Mouse (Mus musculus): ENCODE results near the gene Slit3.

Slit3 gene

GRCm38 (mm10) chr11:35527816-35528462 is 406.9 kb downstream of the Slit3 start:
- no peak for DNase-seq (ENCODE audit: low spot score)

- no peak for DNase-seq (ENCODE audit: low spot score)
Observed at GRCm38 (mm10) chr11:35535027-35535426, 414.0 kb downstream of the Slit3 start.

GRCm38 (mm10) chr11:35537128-35538088 is 416.4 kb downstream of the Slit3 start:
- no peak for DNase-seq (ENCODE audit: low spot score)

- no peak for DNase-seq (ENCODE audit: low spot score)
Observed at GRCm38 (mm10) chr11:35542731-35543130, 421.7 kb downstream of the Slit3 start.

GRCm38 (mm10) chr11:35544112-35545064 is 423.4 kb downstream of the Slit3 start:
- DNase-seq (ENCODE audit: low spot score), result no peak

GRCm38 (mm10) chr11:35546081-35546822 is 425.2 kb downstream of the Slit3 start:
- no peak for DNase-seq (ENCODE audit: low spot score)

- DNase-seq (ENCODE audit: low spot score), result no peak
Observed at GRCm38 (mm10) chr11:35550036-35550435, 429.0 kb downstream of the Slit3 start.

GRCm38 (mm10) chr11:35556192-35556591 is 435.2 kb downstream of the Slit3 start:
- no peak for DNase-seq (ENCODE audit: low spot score)

GRCm38 (mm10) chr11:35557476-35557875 is 436.5 kb downstream of the Slit3 start:
- no peak for DNase-seq (ENCODE audit: low spot score)

GRCm38 (mm10) chr11:35558311-35558710 is 437.3 kb downstream of the Slit3 start:
- no peak for DNase-seq (ENCODE audit: low spot score)

- DNase-seq (ENCODE audit: low spot score), result no peak
Observed at GRCm38 (mm10) chr11:35559386-35559785, 438.4 kb downstream of the Slit3 start.

GRCm38 (mm10) chr11:35561760-35562159 is 440.7 kb downstream of the Slit3 start:
- no peak for DNase-seq (ENCODE audit: low spot score)

- no peak for DNase-seq (ENCODE audit: low spot score)
Observed at GRCm38 (mm10) chr11:35565322-35565721, 444.3 kb downstream of the Slit3 start.

- no peak for DNase-seq (ENCODE audit: low spot score)
Observed at GRCm38 (mm10) chr11:35566686-35567085, 445.7 kb downstream of the Slit3 start.

GRCm38 (mm10) chr11:35569126-35569916 is 448.3 kb downstream of the Slit3 start:
- DNase-seq (ENCODE audit: low spot score), result no peak

GRCm38 (mm10) chr11:35569957-35570356 is 448.9 kb downstream of the Slit3 start:
- no peak for DNase-seq (ENCODE audit: low spot score)

GRCm38 (mm10) chr11:35571910-35572309 is 450.9 kb downstream of the Slit3 start:
- DNase-seq (ENCODE audit: low spot score), result no peak

GRCm38 (mm10) chr11:35578796-35579195 is 457.8 kb downstream of the Slit3 start:
- DNase-seq (ENCODE audit: low spot score), result no peak

- no peak for DNase-seq (ENCODE audit: low spot score)
Observed at GRCm38 (mm10) chr11:35582591-35582990, 461.6 kb downstream of the Slit3 start.

GRCm38 (mm10) chr11:35583633-35584032 is 462.6 kb downstream of the Slit3 start:
- no peak for DNase-seq (ENCODE audit: low spot score)

Measured in testis, postnatal 10 days (tissue).